Mouse (Mus musculus) frontal cortex, postnatal 36 days (tissue): ENCODE data around the gene Slc4a7.
A peak's percentile ranks its signal among the peaks of the same experiment; 100 is the strongest.

Source experiments
- DNase-seq, 2 experiments: peaks; one replicate each; pipeline ENCODE4 v3.0.0; 2022; ENCODE audit warnings: low spot score in 2 of 2

The Slc4a7 gene

DNA sequence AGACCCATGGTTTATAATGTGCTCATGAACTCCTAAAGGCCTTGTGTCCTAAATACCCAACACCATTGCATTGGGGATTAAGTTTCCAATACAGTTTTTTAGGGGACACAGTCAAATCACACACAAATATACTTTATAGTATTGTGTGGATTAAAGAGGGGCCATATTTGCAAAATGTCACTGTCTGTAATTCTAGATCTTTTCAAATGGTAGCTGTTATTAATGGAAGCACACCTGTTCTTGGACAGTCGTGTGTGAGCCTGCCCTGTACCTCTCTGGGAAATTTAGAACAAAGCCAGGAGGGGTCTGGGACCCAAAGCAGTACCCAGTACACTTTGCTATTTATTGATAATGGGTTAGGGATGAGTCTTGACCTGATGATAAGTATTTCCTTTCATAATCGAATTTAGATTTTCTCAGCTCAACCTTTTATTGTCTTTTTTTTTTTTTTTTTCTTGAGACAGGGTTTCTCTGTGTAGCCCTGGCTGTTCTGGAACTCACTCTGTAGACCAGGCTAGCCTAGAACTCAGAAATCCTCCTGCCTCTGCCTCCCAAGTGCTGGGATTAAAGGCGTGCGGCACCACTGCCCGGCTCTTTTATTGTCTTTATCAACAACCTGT lies at the start of gene Slc4a7:
Gene Slc4a7, plus strand, starts transcription at position 570 of the 620 bp plus-strand sequence.
- DNase-seq: no peak

DNA sequence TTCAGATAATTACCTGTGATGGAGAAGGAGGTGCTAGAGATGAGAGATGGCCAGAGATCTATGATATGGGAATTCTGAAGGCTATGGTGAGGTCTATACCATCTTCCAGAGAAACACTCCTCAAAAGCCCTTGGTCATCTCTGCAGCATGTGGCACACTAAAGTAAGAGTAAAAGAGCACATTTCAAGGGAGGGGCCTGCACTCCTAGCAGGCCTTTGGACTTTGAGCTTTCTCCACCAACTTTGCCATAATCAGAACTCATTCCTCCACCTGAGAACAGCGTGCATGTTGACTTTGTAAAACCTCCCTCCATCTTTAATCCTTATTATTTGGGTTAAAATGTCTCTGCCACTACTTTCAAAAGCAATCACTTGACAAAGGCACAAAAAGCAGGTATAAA lies 31.5 kb upstream of the Slc4a7 start:
- DNase-seq: no peak

DNA sequence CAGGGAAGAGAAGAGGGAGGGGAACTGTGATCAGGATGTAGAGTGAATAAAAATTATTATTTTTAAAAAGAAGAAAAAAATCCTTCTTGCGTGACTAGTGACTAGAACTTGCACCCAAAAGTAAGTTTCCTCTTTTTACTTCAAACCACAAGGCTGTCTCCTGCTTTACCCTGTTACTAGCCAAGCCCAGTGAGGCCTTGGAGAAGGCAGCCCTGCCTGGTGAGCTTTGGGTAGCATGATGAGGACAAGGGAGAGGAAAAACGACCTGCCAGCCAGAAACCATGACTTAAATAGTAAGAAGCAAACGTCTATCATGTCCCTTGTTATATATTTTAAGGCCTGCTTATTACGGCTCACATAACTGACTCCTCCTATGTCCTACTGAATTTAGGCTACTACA lies 20.5 kb upstream of the Slc4a7 start:
- no peak for DNase-seq

DNA sequence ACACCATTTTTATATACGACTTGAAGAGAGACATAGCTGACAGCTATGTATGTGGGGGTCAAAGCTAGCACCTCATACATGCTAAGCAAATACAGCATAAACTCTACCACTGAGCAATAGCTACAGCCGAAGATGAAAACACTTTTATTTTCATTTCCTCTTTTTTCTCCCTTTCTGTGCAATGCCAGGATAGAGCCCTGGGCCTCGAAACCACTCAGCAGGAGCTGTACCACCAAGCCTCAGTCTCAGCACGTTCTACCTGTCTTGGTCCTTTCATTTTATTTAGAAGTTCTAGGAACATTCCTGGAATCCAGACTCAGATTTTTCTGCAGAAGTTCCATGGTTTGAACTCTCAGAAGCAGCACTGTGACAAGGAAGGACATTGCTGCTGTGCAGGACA lies 17.3 kb upstream of the Slc4a7 start:
- no peak for DNase-seq

DNA sequence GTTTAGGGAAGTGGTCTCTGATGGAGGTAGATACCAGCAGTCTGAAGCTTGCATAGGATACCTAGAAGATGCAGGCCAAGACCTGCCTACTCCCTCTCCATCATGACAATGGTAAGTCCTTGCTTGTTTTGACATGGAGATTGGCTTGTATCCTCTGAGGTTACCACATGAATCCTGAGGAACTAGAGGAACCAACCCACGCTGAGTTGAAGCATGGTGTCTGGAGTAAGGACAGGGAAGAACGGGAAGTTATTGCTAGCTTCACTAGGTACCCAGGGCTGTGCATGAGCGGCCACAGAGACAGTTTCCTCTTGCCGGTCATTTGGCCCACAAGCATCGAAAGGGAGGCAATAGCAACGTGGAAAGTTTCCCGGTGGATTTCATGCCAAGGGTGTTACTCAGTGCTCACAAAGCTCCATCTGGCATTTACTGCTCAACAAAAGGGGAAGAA lies 16.0 kb upstream of the Slc4a7 start:
- no peak for DNase-seq

DNA sequence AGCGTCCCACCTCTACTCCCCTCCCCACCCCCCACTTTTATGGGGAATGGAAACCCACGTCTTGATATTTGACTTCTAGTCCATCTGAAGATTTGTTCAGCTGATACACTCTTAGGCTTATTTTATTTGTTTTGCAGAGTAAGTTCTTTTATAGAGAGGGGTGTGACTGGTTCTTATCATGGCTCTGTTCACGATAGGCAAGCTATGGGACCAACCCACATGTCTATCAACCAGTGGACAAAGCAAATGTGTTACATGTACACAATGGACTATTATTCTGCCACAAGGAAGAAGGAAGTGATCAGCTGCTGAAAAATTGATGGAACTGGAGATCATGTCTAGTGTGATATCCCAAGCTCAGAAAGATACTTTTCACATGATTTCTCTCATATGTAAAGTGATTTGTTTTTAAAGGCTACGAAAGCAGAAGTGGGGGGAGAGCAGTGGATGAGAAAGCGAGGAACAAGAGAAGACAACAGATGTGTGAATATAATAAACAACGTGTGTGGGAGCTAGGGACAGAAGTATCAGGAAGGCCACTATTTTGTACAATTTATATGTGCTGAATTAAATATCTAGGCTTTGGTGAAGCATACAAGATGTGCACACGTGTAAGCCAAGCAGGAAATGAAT lies 14.7 kb upstream of the Slc4a7 start:
- no peak for DNase-seq

DNA sequence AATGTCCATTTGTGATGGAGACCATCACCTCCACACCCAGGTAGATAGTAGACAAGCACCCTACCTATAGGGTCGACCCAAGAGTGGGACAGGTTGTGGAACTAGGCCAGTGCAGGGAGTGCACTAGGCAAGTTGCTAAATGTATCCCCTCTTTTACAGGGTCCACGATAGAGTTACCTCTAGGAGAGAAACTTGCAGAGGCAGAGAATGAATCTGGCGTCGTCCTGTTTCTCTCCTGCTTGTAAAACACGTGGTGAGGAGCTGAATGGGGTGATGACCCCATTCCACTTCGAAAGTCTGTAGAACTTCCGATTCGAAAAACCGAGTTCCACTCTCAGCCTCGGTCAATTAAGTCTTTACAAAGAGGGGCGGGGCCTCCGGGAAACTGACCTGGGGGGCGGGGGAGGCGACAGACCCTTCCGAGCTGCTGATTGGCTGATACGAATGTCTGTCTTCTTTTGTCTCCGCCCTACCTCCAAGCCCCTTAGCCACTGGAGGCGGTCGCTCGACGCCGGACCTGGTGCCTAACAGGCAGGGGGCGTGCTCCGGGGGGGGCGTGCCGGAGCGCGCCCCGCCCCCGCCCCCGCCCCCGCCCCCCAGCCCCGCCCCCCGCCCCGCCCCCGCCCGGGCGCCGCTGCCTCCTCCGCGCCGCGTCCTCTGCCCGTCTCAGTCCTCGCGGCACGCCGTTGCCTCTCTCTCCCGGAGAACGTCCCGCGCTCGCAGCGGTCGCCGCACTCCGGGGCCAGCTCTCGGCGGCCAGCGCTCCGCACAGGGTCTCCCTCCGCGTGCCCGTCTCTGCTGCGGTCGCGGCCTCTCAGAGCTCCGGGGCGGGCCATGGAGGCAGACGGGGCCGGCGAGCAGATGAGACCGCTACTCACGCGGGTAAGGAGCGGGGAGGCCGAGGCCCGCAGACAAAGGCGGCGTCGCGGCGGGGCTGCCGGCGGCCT lies 593 bp downstream of the Slc4a7 start:
- DNase-seq: peak; percentile 87

DNA sequence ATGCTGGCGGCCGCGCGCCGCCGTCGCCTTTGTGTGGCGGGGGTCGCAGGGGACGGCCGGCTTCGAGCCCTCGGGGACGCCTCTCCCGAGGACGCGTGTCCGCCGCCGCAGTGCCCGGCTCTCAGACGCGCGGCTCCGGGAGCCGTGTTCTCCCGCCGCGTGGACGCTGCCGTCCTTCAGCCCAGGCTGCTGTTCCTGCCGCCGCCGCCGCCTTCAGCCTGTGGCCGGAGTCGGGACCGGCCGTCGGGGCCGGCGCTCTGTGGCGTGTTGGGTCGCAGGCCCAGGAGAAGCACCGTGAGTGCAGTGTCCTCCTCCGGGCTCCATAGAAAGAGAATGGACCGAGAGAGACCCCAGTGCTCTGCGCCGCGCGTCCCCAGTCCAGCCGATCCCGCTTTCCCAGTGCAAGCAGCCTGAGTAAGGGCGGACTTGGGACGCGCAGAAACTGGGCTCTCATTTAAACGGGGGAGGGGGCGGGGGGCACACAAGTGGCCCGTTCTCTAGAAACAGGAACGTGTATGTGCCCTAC lies 1.3 kb downstream of the Slc4a7 start:
- DNase-seq: peak; percentile 44 to 49

DNA sequence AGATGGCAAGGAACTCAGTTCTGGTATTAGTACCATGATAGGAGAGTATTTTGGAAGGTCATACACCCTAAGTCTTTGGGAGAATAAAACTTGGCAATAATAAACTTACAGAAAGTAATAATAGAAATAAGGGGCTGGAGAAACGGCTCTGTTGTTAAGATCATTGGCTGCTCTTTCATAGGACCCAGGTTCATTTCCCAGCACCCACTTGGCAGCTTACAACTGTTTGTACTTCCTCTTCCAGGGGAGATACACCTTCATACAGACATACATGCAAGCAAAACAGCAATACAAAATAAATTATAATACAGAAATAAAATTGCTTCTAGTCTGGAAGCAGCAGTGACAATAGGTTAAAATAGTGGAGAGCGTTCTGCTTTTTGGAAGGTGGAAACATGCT lies 2.6 kb downstream of the Slc4a7 start:
- no peak for DNase-seq

DNA sequence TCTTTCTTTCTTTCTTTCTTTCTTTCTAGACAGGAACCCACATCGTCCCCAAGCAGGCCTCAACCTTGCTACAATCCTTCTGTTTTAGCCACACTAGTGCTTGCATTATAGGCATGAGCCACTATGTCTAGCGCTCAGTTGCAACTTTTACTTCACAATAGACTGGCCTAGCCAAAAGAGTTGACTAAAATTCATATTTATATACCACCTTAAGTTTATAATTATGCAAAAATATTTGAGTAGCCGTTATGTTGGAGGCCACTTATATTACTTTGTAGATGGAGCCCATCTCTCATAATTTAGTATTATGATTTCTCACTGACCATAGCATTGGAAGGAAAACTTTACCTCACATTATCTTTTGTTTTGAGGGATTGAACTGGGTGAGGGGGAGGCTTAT lies 3.0 kb downstream of the Slc4a7 start:
- DNase-seq: no peak

DNA sequence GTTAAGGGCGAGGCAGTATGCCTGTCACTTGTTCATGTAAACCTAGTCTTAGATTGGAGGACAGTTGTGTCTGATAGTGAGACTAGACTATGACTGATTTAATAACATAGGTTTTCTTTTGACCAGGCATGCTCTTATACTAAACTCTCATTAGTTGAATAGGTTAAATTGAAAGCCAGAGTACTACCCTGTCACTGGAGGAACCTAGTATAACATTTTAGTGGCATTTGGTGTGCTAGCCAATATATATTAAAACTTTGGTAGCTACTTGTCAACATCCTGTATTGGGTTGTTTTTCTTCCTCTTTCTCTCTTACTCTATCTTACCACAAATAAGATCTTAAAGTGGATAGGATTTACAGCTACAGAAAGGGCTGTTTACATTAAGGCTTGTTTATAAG lies 4.3 kb downstream of the Slc4a7 start:
- DNase-seq: no peak

DNA sequence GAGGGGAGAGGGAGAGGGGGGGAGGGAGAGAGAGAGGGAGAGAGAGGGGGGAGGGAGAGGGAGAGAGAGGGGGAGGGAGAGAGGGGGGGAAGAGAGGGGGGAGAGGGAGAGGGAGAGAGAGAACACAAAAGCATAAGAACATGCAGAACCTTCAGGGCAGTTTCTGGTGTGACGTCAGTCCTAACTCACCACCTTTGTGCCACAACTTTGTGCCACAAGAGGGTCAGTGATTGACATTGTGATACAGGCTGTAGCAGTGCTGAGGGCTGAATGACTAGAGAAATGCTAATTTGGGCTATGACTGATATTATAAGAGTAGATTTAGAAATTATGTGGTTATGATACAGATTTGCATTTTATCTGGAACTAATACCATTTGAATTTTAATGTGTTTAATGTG lies 5.0 kb downstream of the Slc4a7 start:
- no peak for DNase-seq

DNA sequence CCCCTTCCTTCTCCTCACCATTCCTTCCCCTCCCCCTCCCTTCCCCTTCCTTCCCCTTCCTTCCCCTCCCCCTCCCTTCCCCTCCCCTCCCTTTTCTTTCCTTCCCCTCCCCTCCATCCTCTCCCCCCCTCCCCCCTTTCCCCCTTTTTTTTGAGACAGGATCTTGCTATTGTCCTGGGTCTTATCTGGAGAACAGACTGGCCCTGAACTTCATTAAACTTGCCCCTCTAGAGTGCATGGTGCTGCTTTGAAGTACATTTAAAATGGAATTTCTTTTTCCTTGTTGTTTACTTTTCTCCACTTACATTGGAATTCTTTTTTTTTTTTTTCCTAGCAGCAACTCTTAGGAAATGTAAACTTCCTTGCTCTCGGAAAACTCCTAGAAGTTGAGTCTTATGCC lies 6.9 kb downstream of the Slc4a7 start:
- DNase-seq: no peak

DNA sequence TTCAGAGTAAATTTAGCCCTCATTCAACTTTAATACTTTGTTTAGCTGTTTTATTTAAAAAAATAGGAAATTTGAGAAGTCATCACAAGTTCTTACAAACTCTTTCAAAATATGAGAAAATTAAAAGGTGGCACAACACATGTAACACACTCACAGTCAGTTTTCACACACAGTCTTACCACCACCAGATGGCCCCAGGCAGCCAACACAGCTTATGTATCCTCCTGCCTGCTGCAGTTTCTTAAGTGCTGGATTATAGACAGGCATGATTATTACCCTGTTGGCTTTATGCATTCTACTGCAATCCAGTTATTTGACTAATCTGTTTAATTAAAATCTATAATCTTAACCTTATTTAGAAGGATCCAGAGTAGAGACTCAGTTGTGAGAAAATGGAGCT lies 12.1 kb downstream of the Slc4a7 start:
- DNase-seq: peak in 1 of 2 experiments; percentile 31

DNA sequence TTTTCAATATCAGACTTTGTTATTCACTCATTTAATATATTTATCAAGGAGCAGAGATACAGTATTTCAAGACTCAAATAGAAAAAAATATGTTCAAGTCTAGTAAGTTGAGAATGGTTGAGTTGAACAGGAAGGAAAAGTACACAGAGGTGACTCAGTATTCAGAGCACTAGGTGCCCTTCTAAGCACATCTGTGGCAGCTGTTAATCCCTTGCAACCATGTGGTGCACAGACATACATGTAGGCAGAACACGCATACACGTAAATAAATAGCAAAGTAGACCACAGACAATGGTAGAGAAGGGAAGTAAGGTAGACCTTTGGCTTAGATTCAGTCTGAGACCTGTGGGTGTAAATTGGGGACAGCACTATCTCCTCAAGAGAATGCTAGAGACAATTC lies 13.7 kb downstream of the Slc4a7 start:
- no peak for DNase-seq

DNA sequence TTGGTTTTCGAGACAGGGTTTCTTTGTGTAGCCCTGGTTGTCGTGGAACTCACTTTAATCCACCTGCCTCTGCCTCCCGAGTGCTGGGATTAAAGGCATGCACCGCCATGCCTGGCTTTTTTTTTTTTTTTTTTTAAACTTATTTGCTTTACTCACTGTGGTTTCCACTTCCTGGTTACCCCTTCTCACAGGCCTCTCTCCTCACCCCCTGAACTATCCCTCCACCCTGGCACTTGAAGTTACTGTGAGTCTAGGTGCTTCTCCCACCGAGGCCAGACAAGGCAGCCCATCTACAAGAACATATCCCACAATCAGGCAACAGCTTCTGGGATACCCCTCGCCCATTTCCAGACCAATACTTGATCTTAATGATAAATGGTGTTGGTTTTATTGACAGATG lies 14.8 kb downstream of the Slc4a7 start:
- DNase-seq: no peak

DNA sequence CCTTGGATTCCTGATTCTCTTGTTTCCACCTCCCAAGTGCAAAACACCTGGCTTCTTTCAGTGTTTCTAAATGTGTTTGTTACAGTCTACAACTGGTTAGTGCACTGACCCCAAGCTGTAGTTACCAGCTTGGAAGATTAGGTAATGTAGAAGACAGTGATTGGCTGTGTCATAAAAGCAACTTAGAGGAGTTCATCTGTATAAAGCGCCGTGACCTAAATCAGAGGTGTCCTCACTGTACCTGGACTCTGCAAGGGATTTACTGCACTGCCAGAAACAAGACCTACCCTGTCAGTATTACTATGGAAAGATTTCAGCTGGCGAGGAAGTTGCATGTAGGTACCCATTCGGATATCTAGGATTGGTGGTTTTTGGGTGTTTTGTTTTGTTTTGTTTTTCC lies 16.5 kb downstream of the Slc4a7 start:
- no peak for DNase-seq

DNA sequence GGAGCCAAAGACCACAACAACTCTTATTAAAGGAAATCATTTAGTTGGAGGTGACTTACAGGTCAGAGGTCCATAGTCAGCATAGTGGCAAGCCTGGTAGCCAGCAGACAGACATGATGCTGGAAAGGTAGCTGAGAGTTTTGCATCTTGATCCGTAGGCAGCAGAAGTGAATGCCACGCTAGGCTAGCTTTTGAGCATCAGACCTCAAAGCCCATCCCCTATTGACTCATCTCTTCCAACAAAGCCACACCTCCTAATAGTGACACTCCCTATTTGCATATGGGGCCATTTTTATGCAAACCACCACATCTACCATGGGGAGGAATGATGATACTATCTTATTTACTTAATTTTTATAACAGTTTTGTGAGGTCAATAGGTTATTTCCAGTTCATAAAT lies 79.1 kb downstream of the Slc4a7 start:
- no peak for DNase-seq

DNA sequence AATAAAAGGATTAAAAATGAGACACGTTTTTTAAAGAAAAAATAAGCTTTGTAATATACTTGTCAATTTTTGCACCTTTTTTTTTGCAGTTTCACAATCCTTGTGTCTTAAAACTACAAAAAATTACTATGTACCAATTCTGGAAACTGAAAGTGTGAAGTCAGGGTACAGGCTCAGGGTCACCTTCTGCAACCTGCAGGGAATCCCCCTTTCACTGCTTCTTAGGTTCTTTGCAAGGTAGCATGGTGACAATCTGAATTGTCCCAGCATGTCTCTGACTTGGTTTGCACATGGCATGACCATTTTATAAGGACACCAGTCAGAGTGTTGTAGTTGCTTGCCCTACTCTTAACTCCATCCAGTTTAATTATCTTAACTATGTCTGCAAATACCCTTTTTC lies 82.1 kb downstream of the Slc4a7 start:
- no peak for DNase-seq

DNA sequence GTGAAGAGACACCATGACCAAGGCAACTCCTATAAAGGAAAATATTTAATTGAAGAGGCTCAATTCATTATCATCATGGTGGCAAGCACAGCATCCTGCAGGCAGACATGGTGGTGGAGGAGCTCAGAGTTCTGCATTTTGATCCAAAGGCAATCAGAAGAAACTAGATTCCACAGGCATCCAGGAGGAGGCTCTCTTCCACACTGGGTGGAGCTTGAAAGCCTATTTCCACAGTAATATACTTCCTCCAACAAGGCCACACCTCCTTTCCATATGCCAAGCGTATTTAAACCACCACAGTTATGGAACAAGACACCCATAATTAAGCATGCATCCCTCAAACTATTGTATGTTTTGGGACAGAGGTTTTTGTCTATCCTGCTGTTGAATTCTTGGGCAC lies 84.9 kb downstream of the Slc4a7 start:
- no peak for DNase-seq

DNA sequence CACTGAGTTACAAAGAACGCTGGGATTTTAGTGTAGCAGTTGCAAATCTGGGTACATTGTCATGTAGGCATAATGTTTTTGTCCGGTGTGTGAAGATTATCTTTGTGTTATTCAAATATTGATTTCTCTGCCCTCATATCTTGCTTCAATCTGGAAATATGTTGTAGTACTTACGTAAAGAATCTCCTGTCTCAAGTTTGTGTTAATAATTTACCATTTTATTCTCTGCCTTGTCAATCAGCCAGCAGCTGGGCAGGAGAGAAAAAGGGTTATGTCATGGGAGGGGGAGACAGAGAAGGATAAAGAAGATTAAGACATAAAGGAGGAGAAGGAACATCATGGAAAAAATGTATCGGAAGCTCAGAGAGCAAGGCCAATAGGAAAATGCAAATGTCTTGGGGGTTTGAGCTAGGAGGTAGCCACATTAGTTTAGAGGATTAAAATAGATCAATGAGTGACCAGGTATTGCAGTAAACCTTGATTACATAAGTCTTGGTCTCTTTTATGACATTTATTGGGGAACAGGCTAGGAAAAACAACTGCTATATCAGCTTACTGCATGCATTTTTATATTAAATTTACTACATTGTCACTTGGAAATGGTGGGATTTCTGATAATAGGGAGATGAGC lies 87.9 kb downstream of the Slc4a7 start:
- no peak for DNase-seq

DNA sequence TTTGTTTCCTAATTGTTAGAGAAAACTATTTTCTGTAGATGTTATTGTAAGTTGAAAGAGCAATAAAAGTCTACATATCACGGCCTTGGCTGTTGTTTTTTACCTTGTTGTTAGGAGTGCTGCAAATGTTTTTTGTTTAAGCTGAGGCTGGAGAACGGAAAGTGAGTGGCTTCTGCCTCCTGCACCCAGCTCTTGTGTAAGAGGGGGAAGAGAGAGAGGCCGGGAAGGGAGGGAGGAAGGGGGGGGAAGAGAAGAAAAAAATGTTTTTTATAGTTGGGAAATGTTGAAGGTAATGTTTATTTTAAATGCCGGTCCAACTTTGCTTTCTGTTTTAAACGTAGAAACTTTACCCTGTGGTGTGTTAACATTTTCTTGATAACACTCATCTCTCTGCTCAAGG lies 97.8 kb downstream of the Slc4a7 start:
- DNase-seq: no peak
